Mouse (Mus musculus): ENCODE data around the gene 6030458C11Rik. TPM values are rescaled to one million over a fixed set of nuclear protein-coding genes. Genes with fewer than 3 reads are reported as not detected.

The 6030458C11Rik gene
- polyA plus RNA-seq, 1 experiment from 2014 or later = 38.6 TPM

GRCm38 (mm10) chr15:12853471-12853870, 29.0 kb upstream of the 6030458C11Rik start:
- 96% methylated on average over 8 of the region's 8 CpGs for WGBS
- no peak for DNase-seq (ENCODE audit: low spot score)
- ATAC-seq (ENCODE audit: low FRiP score) = no peak
- Histone ChIP-seq H3K4me3 (ENCODE audit: low read depth, low read length) (no peak overlapping the region), H3K4me2 (replicated peaks; ENCODE audit: low read depth, low read length) (no peak overlapping the region), H3K27me3 (ENCODE audit: control insufficient read depth, insufficient read depth, low read length) (no peaks in the 10 kb centered on the region), H3K9ac (ENCODE audit: low read depth, low read length) (no peak overlapping the region), H3K9me3 (ENCODE audit: control insufficient read depth, low read length) (no peaks in the 10 kb centered on the region), H3K4me1 (replicated peaks; ENCODE audit: control insufficient read depth, insufficient read depth, low read length) (no peaks in the 10 kb centered on the region), H3K27ac (ENCODE audit: low read depth, low read length) (no peak overlapping the region), H3K36me3 (ENCODE audit: control insufficient read depth, insufficient read depth, low read length) (peaks cover 28% of the 10 kb centered on the region)

DNA sequence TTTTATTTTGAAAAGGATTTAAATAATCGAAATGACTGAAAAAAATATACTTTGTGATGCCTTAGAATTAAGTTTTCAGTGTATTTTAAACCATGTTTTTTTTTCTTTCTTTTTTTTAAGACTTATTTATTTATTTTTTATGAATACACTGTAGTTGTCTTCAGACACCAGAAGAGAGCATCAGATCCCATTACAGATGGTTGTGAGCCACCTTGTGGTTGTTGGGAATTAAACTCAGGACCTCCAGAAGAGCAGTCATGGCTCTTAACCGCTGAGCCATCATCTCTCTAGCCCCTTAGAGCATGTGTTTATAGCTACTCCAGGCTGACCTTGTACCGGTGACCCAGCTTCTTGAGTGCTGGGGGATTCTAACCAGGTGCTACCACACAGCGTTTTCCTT, 24.9 kb upstream of the 6030458C11Rik start:
- H3K36me3 ChIP-seq (ENCODE audit: control insufficient read depth, insufficient read depth, low read length) = peaks cover 20% of the 10 kb centered on the region
- ATAC-seq (ENCODE audit: low FRiP score) (no peak), DNase-seq (ENCODE audit: low spot score) (no peak)
- no peak overlapping the region for H3K4me2 ChIP-seq (replicated peaks; ENCODE audit: low read depth, low read length)
- no peak overlapping the region for H3K9ac ChIP-seq (ENCODE audit: low read depth, low read length)
- WGBS = 88% methylated on average over 4 of the region's 4 CpGs
- H3K4me3 ChIP-seq (ENCODE audit: low read depth, low read length) = no peak overlapping the region
- no peak overlapping the region for H3K27ac ChIP-seq (ENCODE audit: low read depth, low read length)
- H3K27me3 ChIP-seq (ENCODE audit: control insufficient read depth, insufficient read depth, low read length) = no peaks in the 10 kb centered on the region
- H3K9me3 ChIP-seq (ENCODE audit: control insufficient read depth, low read length) = no peaks in the 10 kb centered on the region
- no peaks in the 10 kb centered on the region for H3K4me1 ChIP-seq (replicated peaks; ENCODE audit: control insufficient read depth, insufficient read depth, low read length)

DNA sequence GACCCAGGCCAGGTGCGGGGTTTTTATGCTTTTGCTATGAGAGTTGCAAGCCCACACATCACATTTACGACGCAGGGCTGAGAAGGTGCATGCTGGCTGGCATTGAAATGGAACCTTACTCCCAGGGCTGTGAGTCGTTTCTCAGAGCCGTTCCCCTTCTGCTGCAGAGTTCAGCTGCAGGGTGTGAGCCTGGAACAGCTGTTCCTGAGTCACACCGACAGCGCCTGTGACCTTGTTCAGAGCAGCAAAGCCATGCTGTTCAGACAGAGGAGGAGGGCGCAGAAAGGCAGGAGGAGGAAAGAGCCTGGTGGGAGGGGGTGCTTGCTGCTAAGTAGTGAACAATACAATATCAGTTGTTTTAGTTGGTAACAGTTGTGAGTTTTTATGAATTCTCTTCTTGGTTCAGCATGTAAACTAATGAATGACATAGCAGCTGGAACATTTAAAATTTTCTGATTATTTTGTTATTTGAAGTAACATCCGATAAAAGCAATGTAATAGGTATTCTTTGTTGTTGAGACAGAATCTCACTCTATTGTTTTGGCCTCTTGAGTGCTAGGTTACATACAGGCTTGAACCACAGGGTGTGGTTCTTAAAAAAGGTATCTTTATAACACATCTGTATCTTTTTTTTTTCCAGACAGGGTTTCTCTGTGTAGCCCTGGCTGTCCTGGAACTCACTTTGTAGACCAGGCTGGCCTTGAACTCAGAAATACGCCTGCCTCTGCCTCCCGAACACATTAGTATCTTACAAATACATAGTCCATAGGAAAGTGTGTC, 23.9 kb upstream of the 6030458C11Rik start:
- Histone ChIP-seq H3K4me2 (replicated peaks; ENCODE audit: low read depth, low read length) (no peak overlapping the region), H3K9me3 (ENCODE audit: control insufficient read depth, low read length) (no peaks in the 10 kb centered on the region), H3K9ac (ENCODE audit: low read depth, low read length) (no peak overlapping the region), H3K27me3 (ENCODE audit: control insufficient read depth, insufficient read depth, low read length) (no peaks in the 10 kb centered on the region), H3K36me3 (ENCODE audit: control insufficient read depth, insufficient read depth, low read length) (peaks cover 13% of the 10 kb centered on the region), H3K27ac (ENCODE audit: low read depth, low read length) (no peak overlapping the region), H3K4me1 (replicated peaks; ENCODE audit: control insufficient read depth, insufficient read depth, low read length) (no peaks in the 10 kb centered on the region), H3K4me3 (ENCODE audit: low read depth, low read length) (no peak overlapping the region)
- 92% methylated on average over 11 of the region's 11 CpGs for WGBS
- ATAC-seq (ENCODE audit: low FRiP score) = no peak
- no peak for DNase-seq (ENCODE audit: low spot score)

DNA sequence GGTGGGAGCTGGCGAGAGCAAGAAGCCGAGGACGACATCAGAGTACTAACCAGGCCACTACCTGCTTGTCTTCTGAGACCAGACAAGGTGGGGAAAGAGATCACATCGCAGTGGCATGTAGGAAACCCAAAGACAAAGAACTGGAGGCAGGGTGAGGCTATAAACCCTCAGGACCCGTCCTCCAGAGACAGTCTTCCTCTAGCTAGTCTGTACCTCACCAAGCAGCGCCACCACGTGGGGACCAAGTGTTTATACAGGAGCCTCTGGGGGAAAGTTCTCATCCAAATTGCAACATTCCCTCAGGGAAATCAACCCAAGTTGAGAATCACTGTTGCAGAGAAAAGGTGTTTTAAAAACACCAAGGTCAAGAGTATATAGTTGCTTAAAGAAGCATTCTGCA, 18.4 kb upstream of the 6030458C11Rik start:
- 81% methylated on average over 7 of the region's 7 CpGs for WGBS
- H3K36me3 ChIP-seq (ENCODE audit: control insufficient read depth, insufficient read depth, low read length) = peaks cover 17% of the 10 kb centered on the region

GRCm38 (mm10) chr15:12840737-12841136, 16.3 kb upstream of the 6030458C11Rik start:
- Histone ChIP-seq H3K9me3 (ENCODE audit: control insufficient read depth, low read length) (no peaks in the 10 kb centered on the region), H3K4me2 (replicated peaks; ENCODE audit: low read depth, low read length) (no peak overlapping the region), H3K27ac (ENCODE audit: low read depth, low read length) (no peak overlapping the region), H3K36me3 (ENCODE audit: control insufficient read depth, insufficient read depth, low read length) (peaks cover 21% of the 10 kb centered on the region), H3K27me3 (ENCODE audit: control insufficient read depth, insufficient read depth, low read length) (no peaks in the 10 kb centered on the region), H3K9ac (ENCODE audit: low read depth, low read length) (no peak overlapping the region), H3K4me3 (ENCODE audit: low read depth, low read length) (no peak overlapping the region), H3K4me1 (replicated peaks; ENCODE audit: control insufficient read depth, insufficient read depth, low read length) (no peaks in the 10 kb centered on the region)
- WGBS = 92% methylated on average over 11 of the region's 11 CpGs
- DNase-seq (ENCODE audit: low spot score) (no peak), ATAC-seq (ENCODE audit: low FRiP score) (no peak)

More for the DNA sequence above, 18.4 kb upstream of the 6030458C11Rik start:
- no peak for ATAC-seq (ENCODE audit: low FRiP score)
- H3K4me2 ChIP-seq (replicated peaks; ENCODE audit: low read depth, low read length) = no peak overlapping the region
- no peaks in the 10 kb centered on the region for H3K27me3 ChIP-seq (ENCODE audit: control insufficient read depth, insufficient read depth, low read length)
- H3K27ac ChIP-seq (ENCODE audit: low read depth, low read length) = no peak overlapping the region
- H3K4me3 ChIP-seq (ENCODE audit: low read depth, low read length) = no peak overlapping the region
- no peaks in the 10 kb centered on the region for H3K9me3 ChIP-seq (ENCODE audit: control insufficient read depth, low read length)
- H3K4me1 ChIP-seq (replicated peaks; ENCODE audit: control insufficient read depth, insufficient read depth, low read length) = no peaks in the 10 kb centered on the region
- no peak for DNase-seq (ENCODE audit: low spot score)
- no peak overlapping the region for H3K9ac ChIP-seq (ENCODE audit: low read depth, low read length)

- Histone ChIP-seq H3K4me3 (ENCODE audit: low read depth, low read length) (no peak overlapping the region), H3K27me3 (ENCODE audit: control insufficient read depth, insufficient read depth, low read length) (no peaks in the 10 kb centered on the region), H3K9me3 (ENCODE audit: control insufficient read depth, low read length) (no peaks in the 10 kb centered on the region), H3K4me1 (replicated peaks; ENCODE audit: control insufficient read depth, insufficient read depth, low read length) (no peaks in the 10 kb centered on the region), H3K36me3 (ENCODE audit: control insufficient read depth, insufficient read depth, low read length) (peaks cover 16% of the 10 kb centered on the region), H3K4me2 (replicated peaks; ENCODE audit: low read depth, low read length) (no peak overlapping the region), H3K9ac (ENCODE audit: low read depth, low read length) (no peak overlapping the region), H3K27ac (ENCODE audit: low read depth, low read length) (no peak overlapping the region)
- 96% methylated on average over 24 of the region's 24 CpGs for WGBS
- no peak for DNase-seq (ENCODE audit: low spot score)
- ATAC-seq (ENCODE audit: low FRiP score) = no peak
These were observed 9.8 kb upstream of the 6030458C11Rik start for GRCm38 (mm10) chr15:12834231-12834630.

DNA sequence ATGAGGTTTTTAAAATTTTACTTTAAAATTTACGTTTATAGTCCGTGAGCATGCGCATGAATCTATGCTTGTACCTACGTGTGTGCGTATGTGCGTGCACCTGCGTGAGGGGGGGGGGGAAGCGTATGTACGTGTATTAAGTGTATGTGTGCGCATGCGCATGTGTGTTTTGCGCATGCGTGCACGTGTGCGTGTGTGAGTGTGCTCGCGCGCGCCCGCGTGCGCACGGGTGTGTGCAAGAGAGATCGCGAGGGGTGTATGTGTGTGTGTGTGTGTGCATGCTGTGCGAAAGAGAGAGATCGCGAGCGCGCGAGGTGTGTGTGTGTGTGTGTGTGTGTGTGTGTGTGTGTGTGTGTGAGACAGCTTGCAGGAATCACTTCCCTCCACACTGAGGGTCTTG, 8.9 kb upstream of the 6030458C11Rik start:
- no peak overlapping the region for H3K27ac ChIP-seq (ENCODE audit: low read depth, low read length)
- no peak overlapping the region for H3K4me3 ChIP-seq (ENCODE audit: low read depth, low read length)
- H3K9me3 ChIP-seq (ENCODE audit: control insufficient read depth, low read length) = no peaks in the 10 kb centered on the region
- peaks cover 18% of the 10 kb centered on the region for H3K36me3 ChIP-seq (ENCODE audit: control insufficient read depth, insufficient read depth, low read length)
- no peak overlapping the region for H3K4me2 ChIP-seq (replicated peaks; ENCODE audit: low read depth, low read length)
- no peak for DNase-seq (ENCODE audit: low spot score)
- H3K4me1 ChIP-seq (replicated peaks; ENCODE audit: control insufficient read depth, insufficient read depth, low read length) = no peaks in the 10 kb centered on the region
- ATAC-seq (ENCODE audit: low FRiP score) = no peak
- no peak overlapping the region for H3K9ac ChIP-seq (ENCODE audit: low read depth, low read length)
- WGBS = 99% methylated on average over 31 of the region's 31 CpGs
- no peaks in the 10 kb centered on the region for H3K27me3 ChIP-seq (ENCODE audit: control insufficient read depth, insufficient read depth, low read length)

GRCm38 (mm10) chr15:12832599-12832998, 8.2 kb upstream of the 6030458C11Rik start:
- Histone ChIP-seq H3K27ac (ENCODE audit: low read depth, low read length) (no peak overlapping the region), H3K36me3 (ENCODE audit: control insufficient read depth, insufficient read depth, low read length) (peaks cover 13% of the 10 kb centered on the region), H3K4me3 (ENCODE audit: low read depth, low read length) (no peak overlapping the region), H3K9me3 (ENCODE audit: control insufficient read depth, low read length) (no peaks in the 10 kb centered on the region), H3K27me3 (ENCODE audit: control insufficient read depth, insufficient read depth, low read length) (no peaks in the 10 kb centered on the region), H3K9ac (ENCODE audit: low read depth, low read length) (no peak overlapping the region), H3K4me2 (replicated peaks; ENCODE audit: low read depth, low read length) (no peak overlapping the region), H3K4me1 (replicated peaks; ENCODE audit: control insufficient read depth, insufficient read depth, low read length) (no peaks in the 10 kb centered on the region)
- no peak for ATAC-seq (ENCODE audit: low FRiP score)
- 91% methylated on average over 4 of the region's 4 CpGs for WGBS
- DNase-seq (ENCODE audit: low spot score) = no peak

GRCm38 (mm10) chr15:12829878-12830277, 5.4 kb upstream of the 6030458C11Rik start:
- H3K4me2 ChIP-seq (replicated peaks; ENCODE audit: low read depth, low read length) = no peak overlapping the region
- H3K36me3 ChIP-seq (ENCODE audit: control insufficient read depth, insufficient read depth, low read length) = peaks cover 6% of the 10 kb centered on the region
- no peaks in the 10 kb centered on the region for H3K27me3 ChIP-seq (ENCODE audit: control insufficient read depth, insufficient read depth, low read length)
- H3K9ac ChIP-seq (ENCODE audit: low read depth, low read length) = no peak overlapping the region
- no peak for DNase-seq (ENCODE audit: low spot score)
- H3K27ac ChIP-seq (ENCODE audit: low read depth, low read length) = no peak overlapping the region
- no peaks in the 10 kb centered on the region for H3K4me1 ChIP-seq (replicated peaks; ENCODE audit: control insufficient read depth, insufficient read depth, low read length)
- no peaks in the 10 kb centered on the region for H3K9me3 ChIP-seq (ENCODE audit: control insufficient read depth, low read length)
- 90% methylated on average over 3 of the region's 3 CpGs for WGBS
- H3K4me3 ChIP-seq (ENCODE audit: low read depth, low read length) = no peak overlapping the region
- ATAC-seq (ENCODE audit: low FRiP score) = no peak

All from hindbrain, embryonic 11.5 days (tissue).